Mouse (Mus musculus): ENCODE results near the gene Pitpnm2. TPM values are rescaled to one million over a fixed set of nuclear protein-coding genes. Genes with fewer than 3 reads are reported as not detected.

Gene Pitpnm2
- polyA plus RNA-seq, 1 experiment from 2014 or later, result 6.2 TPM

DNA sequence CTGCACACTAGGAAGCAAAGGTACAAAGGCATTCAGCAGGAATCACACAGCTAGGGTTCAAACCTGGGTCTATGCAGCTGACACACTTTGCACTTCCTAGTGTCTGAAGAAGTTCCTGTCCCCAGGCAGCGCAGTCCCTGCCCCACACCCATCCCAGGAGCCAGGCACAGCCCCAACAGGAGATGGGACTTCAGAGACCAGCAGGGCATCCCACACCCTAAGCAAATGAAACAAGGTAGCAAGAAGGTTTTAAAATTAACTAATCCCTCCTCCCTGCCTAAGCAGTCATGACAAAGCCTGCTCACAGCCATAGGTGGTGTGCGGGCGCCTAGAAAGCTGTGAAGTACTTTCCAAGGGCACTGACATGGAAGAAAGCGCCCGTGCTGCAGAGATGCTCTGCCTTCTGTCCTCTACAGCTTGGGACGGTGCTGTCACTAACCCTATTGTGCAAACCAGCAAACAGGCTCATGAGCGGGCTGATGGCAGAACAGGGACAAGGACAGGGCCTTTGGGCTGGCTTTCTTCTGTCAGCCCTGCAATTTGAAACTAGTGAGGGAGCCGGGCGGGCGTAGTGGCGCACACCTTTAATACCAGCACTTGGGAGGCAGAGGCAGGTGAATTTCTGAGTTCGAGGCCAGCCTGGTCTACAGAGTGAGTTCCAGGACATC is 68.9 kb downstream of the Pitpnm2 start:
- Histone ChIP-seq H3K27me3 (replicated peaks; ENCODE audit: control insufficient read depth, insufficient read depth, low read length) (no peaks in the 10 kb centered on the region), H3K4me2 (ENCODE audit: low read length) (no peak overlapping the region), H3K4me1 (replicated peaks; ENCODE audit: control insufficient read depth, insufficient read depth, low read length) (no peaks in the 10 kb centered on the region), H3K9me3 (ENCODE audit: control insufficient read depth, low read length) (no peaks in the 10 kb centered on the region), H3K9ac (ENCODE audit: low read length) (no peak overlapping the region), H3K27ac (ENCODE audit: low read depth) (no peak overlapping the region), H3K4me3 (ENCODE audit: low read depth, low read length) (no peak overlapping the region), H3K36me3 (ENCODE audit: control insufficient read depth, insufficient read depth, low read length) (no peaks in the 10 kb centered on the region)
- no peak for DNase-seq (ENCODE audit: low spot score)
- peak; percentile 53; the same call in 1 of the 2 replicates for ATAC-seq (replicated peaks; ENCODE audit: low FRiP score, low TSS enrichment, low read depth)
- WGBS, result 73% methylated on average over 12 of the region's 12 CpGs

DNA sequence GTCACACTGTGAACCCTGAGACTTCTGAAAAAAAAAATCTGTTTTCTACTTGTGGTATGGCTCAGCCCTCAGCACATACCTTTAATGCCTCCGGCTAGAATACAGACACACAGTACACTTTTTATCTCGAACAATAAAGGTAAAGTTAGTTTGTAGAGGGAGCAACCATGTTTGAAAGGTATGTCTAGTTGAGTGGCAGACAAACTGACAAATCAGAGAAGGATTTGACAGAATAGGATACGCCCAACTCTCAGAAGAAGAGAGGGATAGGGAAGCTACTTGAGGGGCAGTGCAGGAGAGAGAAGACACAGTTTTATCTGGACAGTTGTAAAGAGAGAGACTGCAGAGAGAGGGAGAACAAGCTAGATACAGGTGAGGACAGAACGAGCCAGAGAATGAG is 70.1 kb downstream of the Pitpnm2 start:
- no peaks in the 10 kb centered on the region for H3K27me3 ChIP-seq (replicated peaks; ENCODE audit: control insufficient read depth, insufficient read depth, low read length)
- peaks cover 5% of the 10 kb centered on the region; the same call in 1 of the 2 replicates for H3K4me1 ChIP-seq (replicated peaks; ENCODE audit: control insufficient read depth, insufficient read depth, low read length)
- no peaks in the 10 kb centered on the region for H3K36me3 ChIP-seq (ENCODE audit: control insufficient read depth, insufficient read depth, low read length)
- no peak overlapping the region for H3K27ac ChIP-seq (ENCODE audit: low read depth)
- no peak overlapping the region for H3K9ac ChIP-seq (ENCODE audit: low read length)
- no peak for DNase-seq (ENCODE audit: low spot score)
- no peak for ATAC-seq (replicated peaks; ENCODE audit: low FRiP score, low TSS enrichment, low read depth)
- 87% methylated on average over 4 of the region's 4 CpGs for WGBS
- no peak overlapping the region for H3K4me3 ChIP-seq (ENCODE audit: low read depth, low read length)
- no peaks in the 10 kb centered on the region for H3K9me3 ChIP-seq (ENCODE audit: control insufficient read depth, low read length)
- no peak overlapping the region for H3K4me2 ChIP-seq (ENCODE audit: low read length)

DNA sequence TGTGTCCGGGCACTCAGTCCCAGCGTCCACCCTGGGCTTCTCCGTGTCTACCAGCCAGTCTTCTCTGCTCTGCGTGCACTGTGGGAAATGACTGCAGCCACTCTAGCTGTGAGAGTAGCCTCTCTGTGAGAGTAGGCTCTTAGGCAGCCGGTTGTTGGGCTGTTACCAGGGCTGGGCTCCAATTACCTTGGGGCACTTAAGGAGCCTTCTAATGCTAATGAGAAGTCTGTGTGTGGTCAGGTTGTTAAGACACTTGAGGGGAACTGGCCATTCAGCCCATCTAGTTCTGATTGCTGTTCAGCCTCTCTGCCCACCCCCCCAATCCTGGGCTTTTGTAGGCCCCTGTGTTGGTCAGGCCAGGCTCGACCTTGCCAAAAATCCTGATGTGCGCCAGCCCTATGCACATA is 72.8 kb downstream of the Pitpnm2 start:
- no peak for ATAC-seq (replicated peaks; ENCODE audit: low FRiP score, low TSS enrichment, low read depth)
- H3K4me3 ChIP-seq (ENCODE audit: low read depth, low read length), result no peak overlapping the region
- peaks cover 5% of the 10 kb centered on the region; the same call in 1 of the 2 replicates for H3K4me1 ChIP-seq (replicated peaks; ENCODE audit: control insufficient read depth, insufficient read depth, low read length)
- H3K4me2 ChIP-seq (ENCODE audit: low read length), result no peak overlapping the region
- WGBS, result 46% methylated on average over 7 of the region's 7 CpGs
- no peaks in the 10 kb centered on the region for H3K27me3 ChIP-seq (replicated peaks; ENCODE audit: control insufficient read depth, insufficient read depth, low read length)
- no peaks in the 10 kb centered on the region for H3K9me3 ChIP-seq (ENCODE audit: control insufficient read depth, low read length)
- H3K36me3 ChIP-seq (ENCODE audit: control insufficient read depth, insufficient read depth, low read length), result no peaks in the 10 kb centered on the region
- H3K27ac ChIP-seq (ENCODE audit: low read depth), result no peak overlapping the region
- DNase-seq (ENCODE audit: low spot score), result no peak
- H3K9ac ChIP-seq (ENCODE audit: low read length), result no peak overlapping the region

DNA sequence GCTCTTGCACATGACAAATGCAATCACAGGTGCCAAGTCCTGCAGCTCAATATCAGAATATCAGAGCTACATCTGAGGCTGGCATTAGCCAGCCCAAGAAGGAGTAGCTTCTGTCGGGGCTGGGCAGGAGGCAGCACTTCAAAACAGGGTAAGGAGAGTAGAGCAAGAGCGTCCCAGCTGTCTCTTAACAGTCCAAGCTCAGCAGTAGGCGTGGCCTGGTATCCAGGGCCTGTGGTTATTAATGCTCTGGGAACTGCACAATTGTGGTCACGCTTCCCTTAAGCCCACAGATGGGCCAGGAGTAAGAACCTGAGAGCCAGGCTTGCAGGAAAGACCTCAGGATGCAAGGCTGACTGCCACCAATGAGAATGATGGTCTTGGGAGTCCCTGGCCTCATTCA is 74.4 kb downstream of the Pitpnm2 start:
- no peak overlapping the region for H3K4me3 ChIP-seq (ENCODE audit: low read depth, low read length)
- 38% methylated on average over 4 of the region's 4 CpGs for WGBS
- ATAC-seq (replicated peaks; ENCODE audit: low FRiP score, low TSS enrichment, low read depth) (no peak), DNase-seq (ENCODE audit: low spot score) (no peak)
- no peaks in the 10 kb centered on the region for H3K27me3 ChIP-seq (replicated peaks; ENCODE audit: control insufficient read depth, insufficient read depth, low read length)
- no peaks in the 10 kb centered on the region for H3K36me3 ChIP-seq (ENCODE audit: control insufficient read depth, insufficient read depth, low read length)
- H3K4me2 ChIP-seq (ENCODE audit: low read length), result no peak overlapping the region
- peaks cover 5% of the 10 kb centered on the region; the same call in 1 of the 2 replicates for H3K4me1 ChIP-seq (replicated peaks; ENCODE audit: control insufficient read depth, insufficient read depth, low read length)
- H3K27ac ChIP-seq (ENCODE audit: low read depth), result no peak overlapping the region
- H3K9ac ChIP-seq (ENCODE audit: low read length), result no peak overlapping the region
- no peaks in the 10 kb centered on the region for H3K9me3 ChIP-seq (ENCODE audit: control insufficient read depth, low read length)

DNA sequence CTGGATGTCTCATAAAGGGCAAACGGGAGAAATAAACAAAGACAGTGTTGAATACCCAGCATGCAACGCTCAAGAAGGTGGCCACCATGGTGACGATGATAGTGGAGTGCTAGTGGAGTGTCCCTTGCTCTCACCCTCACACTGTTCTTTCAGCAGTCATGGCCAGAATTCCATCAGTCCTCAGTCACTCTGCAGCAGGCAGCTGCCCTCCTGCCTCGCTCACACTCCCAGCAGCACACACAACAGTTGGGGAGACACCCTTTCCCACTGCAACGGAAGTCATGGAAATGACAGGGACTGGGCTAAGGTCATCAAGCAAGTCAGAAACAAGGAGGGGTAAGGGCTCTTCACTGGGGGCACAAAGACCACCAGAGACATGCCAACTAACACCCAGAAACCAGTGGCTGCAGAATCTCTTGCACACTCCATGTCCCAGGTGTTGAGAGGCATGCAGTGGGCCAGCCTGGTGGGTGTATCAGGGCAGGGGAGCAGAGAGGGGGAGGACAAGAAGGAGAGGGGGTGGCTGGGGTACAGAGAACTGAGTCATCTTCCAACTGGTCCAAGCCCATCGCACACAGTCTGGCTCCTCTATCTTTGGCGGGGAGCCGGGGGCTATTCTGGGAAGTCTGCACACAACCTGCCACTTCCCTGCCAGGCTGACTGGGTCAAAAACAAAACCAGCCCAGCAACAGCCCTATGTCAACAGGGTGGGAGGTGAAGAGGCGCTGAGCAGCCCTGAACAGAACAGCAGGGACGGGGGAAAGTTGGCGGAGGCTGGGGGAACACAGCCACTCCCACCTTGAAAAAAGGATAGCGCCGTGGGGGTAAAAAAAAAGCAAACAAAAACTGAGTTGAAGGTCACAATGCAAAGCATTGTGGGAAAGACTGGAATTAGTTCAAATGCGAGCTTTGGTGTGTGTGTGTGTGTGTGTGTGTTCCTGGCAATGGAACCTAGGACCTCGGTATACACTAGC is 76.3 kb downstream of the Pitpnm2 start:
- no peak overlapping the region for H3K4me3 ChIP-seq (ENCODE audit: low read depth, low read length)
- no peak; the same call in 1 of the 2 replicates for ATAC-seq (replicated peaks; ENCODE audit: low FRiP score, low TSS enrichment, low read depth)
- H3K27ac ChIP-seq (ENCODE audit: low read depth), result no peak overlapping the region
- DNase-seq (ENCODE audit: low spot score), result no peak
- H3K36me3 ChIP-seq (ENCODE audit: control insufficient read depth, insufficient read depth, low read length), result no peaks in the 10 kb centered on the region
- 75% methylated on average over 15 of the region's 15 CpGs for WGBS
- H3K4me2 ChIP-seq (ENCODE audit: low read length), result no peak overlapping the region
- no peak overlapping the region for H3K9ac ChIP-seq (ENCODE audit: low read length)
- H3K9me3 ChIP-seq (ENCODE audit: control insufficient read depth, low read length), result no peaks in the 10 kb centered on the region
- no peaks in the 10 kb centered on the region for H3K27me3 ChIP-seq (replicated peaks; ENCODE audit: control insufficient read depth, insufficient read depth, low read length)
- peaks cover 5% of the 10 kb centered on the region; the same call in 1 of the 2 replicates for H3K4me1 ChIP-seq (replicated peaks; ENCODE audit: control insufficient read depth, insufficient read depth, low read length)

DNA sequence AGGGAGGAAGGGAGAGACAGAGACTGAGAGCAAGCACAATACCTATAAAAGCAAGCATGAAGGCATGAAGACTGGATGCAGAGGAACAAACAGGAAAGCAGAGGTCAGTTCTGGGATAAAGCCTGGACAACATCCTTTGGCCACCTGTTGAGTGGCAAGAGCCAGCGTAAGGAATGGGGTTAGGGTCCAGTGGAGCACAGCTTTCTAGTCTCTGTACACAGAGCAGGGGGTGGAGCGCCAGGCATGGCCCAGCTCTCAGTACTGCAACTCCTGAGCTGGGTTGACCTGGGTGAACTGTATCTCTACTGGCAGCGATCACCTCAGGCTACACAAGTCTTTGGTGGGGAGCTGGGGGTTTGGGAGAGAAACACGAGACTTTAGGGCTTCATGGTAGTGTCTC is 77.3 kb downstream of the Pitpnm2 start:
- Histone ChIP-seq H3K4me2 (ENCODE audit: low read length) (no peak overlapping the region), H3K36me3 (ENCODE audit: control insufficient read depth, insufficient read depth, low read length) (no peaks in the 10 kb centered on the region), H3K4me1 (replicated peaks; ENCODE audit: control insufficient read depth, insufficient read depth, low read length) (peaks cover 9% of the 10 kb centered on the region), H3K4me3 (ENCODE audit: low read depth, low read length) (no peak overlapping the region), H3K27me3 (replicated peaks; ENCODE audit: control insufficient read depth, insufficient read depth, low read length) (no peaks in the 10 kb centered on the region), H3K27ac (ENCODE audit: low read depth) (no peak overlapping the region), H3K9me3 (ENCODE audit: control insufficient read depth, low read length) (no peaks in the 10 kb centered on the region), H3K9ac (ENCODE audit: low read length) (no peak overlapping the region)
- ATAC-seq (replicated peaks; ENCODE audit: low FRiP score, low TSS enrichment, low read depth), result no peak
- 89% methylated on average over 4 of the region's 4 CpGs for WGBS
- DNase-seq (ENCODE audit: low spot score), result no peak

DNA sequence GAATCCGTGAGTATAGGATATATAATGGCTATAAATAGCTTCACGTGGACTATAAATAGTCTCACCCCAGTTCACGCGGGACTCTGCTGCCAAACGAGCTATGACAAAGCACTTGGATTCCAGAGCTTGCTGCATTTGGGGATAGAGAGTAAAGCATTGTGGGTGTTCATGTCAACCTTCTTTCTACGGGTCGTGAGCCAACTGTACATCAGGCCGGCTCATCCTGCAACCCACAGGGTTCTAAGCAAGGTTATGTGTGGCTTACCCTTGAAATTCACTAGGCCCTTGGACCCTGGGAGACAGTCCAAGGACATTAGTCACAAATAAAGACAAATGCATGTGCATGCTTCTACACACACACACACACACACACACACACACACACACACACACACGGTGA is 77.8 kb downstream of the Pitpnm2 start:
- H3K36me3 ChIP-seq (ENCODE audit: control insufficient read depth, insufficient read depth, low read length), result no peaks in the 10 kb centered on the region
- H3K9ac ChIP-seq (ENCODE audit: low read length), result no peak overlapping the region
- WGBS, result 41% methylated on average over 9 of the region's 9 CpGs
- DNase-seq (ENCODE audit: low spot score) (no peak), ATAC-seq (replicated peaks; ENCODE audit: low FRiP score, low TSS enrichment, low read depth) (no peak)
- H3K4me1 ChIP-seq (replicated peaks; ENCODE audit: control insufficient read depth, insufficient read depth, low read length), result peaks cover 13% of the 10 kb centered on the region
- no peak overlapping the region for H3K4me2 ChIP-seq (ENCODE audit: low read length)
- H3K4me3 ChIP-seq (ENCODE audit: low read depth, low read length), result no peak overlapping the region
- no peaks in the 10 kb centered on the region for H3K9me3 ChIP-seq (ENCODE audit: control insufficient read depth, low read length)
- H3K27ac ChIP-seq (ENCODE audit: low read depth), result no peak overlapping the region
- no peaks in the 10 kb centered on the region for H3K27me3 ChIP-seq (replicated peaks; ENCODE audit: control insufficient read depth, insufficient read depth, low read length)

DNA sequence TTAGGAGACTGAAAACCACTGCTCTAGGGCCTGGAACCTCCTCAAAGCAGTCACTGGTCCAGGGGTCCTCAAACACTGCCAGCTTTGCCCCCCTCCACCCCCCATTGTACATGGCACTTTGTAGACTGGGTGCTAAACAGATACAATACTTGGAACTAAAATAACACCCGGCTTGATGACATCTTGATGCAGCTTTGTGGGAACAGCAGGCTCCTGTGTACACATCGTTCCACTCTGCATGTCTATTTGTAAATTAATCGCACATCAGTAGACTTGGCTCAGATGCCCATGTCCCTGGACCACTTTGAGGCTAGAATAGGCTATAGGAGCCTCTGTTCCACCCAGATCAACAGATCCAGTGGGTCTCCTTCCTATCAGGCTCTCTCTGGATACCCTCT is 80.3 kb downstream of the Pitpnm2 start:
- Histone ChIP-seq H3K27ac (ENCODE audit: low read depth) (no peak overlapping the region), H3K9me3 (ENCODE audit: control insufficient read depth, low read length) (no peaks in the 10 kb centered on the region), H3K27me3 (replicated peaks; ENCODE audit: control insufficient read depth, insufficient read depth, low read length) (no peaks in the 10 kb centered on the region), H3K4me3 (ENCODE audit: low read depth, low read length) (no peak overlapping the region), H3K36me3 (ENCODE audit: control insufficient read depth, insufficient read depth, low read length) (no peaks in the 10 kb centered on the region), H3K9ac (ENCODE audit: low read length) (no peak overlapping the region), H3K4me1 (replicated peaks; ENCODE audit: control insufficient read depth, insufficient read depth, low read length) (peaks cover 33% of the 10 kb centered on the region), H3K4me2 (ENCODE audit: low read length) (no peak overlapping the region)
- no peak for ATAC-seq (replicated peaks; ENCODE audit: low FRiP score, low TSS enrichment, low read depth)
- DNase-seq (ENCODE audit: low spot score), result no peak
- WGBS, result 84% methylated on average over 3 of the region's 3 CpGs

Measured in intestine, embryonic 14.5 days (tissue).